Mouse (Mus musculus): ENCODE measurements around the gene Psmd8. TPM values are rescaled to one million over a fixed set of nuclear protein-coding genes. Genes with fewer than 3 reads are reported as not detected.
"Not testable (repeated sequence)": the region's sequence is repeated elsewhere in the genome, so short reads cannot be mapped to it uniquely, and the experiment has no call there.

Gene Psmd8
- polyA plus RNA-seq, 1 experiment from 2014 or later, result 280 TPM

DNA sequence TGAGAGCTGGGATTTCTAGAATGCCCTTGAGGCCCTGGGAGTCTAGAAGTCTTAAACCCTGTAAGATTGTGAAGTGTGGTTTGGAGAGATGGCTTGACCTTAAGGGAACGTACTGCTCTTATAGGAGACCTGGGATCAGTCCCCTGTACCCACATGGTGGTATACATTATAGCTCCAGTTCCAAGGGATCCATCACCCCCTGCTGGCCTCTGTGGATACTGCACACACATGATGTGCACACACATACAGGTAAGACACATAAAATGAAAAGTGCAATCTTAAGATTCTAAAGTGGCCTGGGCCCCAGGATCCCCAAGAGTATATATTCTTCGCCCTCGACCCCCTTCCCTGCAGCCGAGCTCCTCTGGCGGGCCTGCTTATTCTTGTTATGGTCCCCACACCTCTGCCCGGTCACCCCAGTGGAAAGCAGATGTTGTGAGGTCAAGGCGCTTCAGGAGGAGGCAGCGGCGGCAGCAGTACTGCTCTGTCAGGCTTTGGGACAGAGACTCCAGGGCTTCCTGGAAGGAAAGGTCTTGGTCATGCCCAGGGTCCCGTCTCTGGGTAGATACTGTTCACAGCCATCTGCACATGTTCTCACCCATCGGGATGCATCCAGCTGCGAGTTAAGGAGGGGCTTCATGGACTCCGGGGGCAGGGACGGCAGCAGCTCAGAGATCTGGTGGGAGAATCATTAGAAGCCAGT lies 26.3 kb downstream of the Psmd8 start:
- H3K27me3 ChIP-seq, result peaks cover 17% of the 10 kb centered on the region
- H3K4me3 ChIP-seq, result no peak overlapping the region
- no peak overlapping the region for H3K4me2 ChIP-seq (replicated peaks)
- no peak overlapping the region for H3K27ac ChIP-seq
- H3K4me1 ChIP-seq, result 0 out of 2 replicates have a peak, but pooled peaks cover 3% of the 10 kb centered on the region
- no peak for ATAC-seq (ENCODE audit: insufficient number of reproducible peaks, insufficient read depth, low FRiP score, low TSS enrichment)
- 94% methylated on average over 14 of the region's 14 CpGs for WGBS
- no peak overlapping the region for H3K9ac ChIP-seq
- no peaks in the 10 kb centered on the region for H3K36me3 ChIP-seq
- H3K9me3 ChIP-seq, result 0 out of 2 replicates have a peak, but pooled peaks cover 5% of the 10 kb centered on the region

- Histone ChIP-seq H3K4me1 (0 out of 2 replicates have a peak, but pooled peaks cover 3% of the 10 kb centered on the region), H3K4me3 (no peak overlapping the region), H3K9me3 (0 out of 2 replicates have a peak, but pooled peaks cover 5% of the 10 kb centered on the region), H3K27ac (no peak overlapping the region), H3K4me2 (replicated peaks) (no peak overlapping the region), H3K36me3 (no peaks in the 10 kb centered on the region), H3K27me3 (no peaks in the 10 kb centered on the region), H3K9ac (no peak overlapping the region)
- ATAC-seq (ENCODE audit: insufficient number of reproducible peaks, insufficient read depth, low FRiP score, low TSS enrichment), result no peak
- 61% methylated on average over 10 of the region's 10 CpGs for WGBS
Measured at GRCm38 (mm10) chr7:29151486-29151885, 29.0 kb downstream of the Psmd8 start.

- Histone ChIP-seq H3K27ac (no peak overlapping the region), H3K4me2 (replicated peaks) (no peak overlapping the region), H3K9ac (no peak overlapping the region), H3K4me1 (no peaks in the 10 kb centered on the region), H3K9me3 (no peaks in the 10 kb centered on the region), H3K27me3 (no peaks in the 10 kb centered on the region), H3K4me3 (no peak overlapping the region), H3K36me3 (no peaks in the 10 kb centered on the region)
- no peak for ATAC-seq (ENCODE audit: insufficient number of reproducible peaks, insufficient read depth, low FRiP score, low TSS enrichment)
- WGBS, result 88% methylated on average over 15 of the region's 15 CpGs
Measured at GRCm38 (mm10) chr7:29148771-29149170, 31.7 kb downstream of the Psmd8 start.

DNA sequence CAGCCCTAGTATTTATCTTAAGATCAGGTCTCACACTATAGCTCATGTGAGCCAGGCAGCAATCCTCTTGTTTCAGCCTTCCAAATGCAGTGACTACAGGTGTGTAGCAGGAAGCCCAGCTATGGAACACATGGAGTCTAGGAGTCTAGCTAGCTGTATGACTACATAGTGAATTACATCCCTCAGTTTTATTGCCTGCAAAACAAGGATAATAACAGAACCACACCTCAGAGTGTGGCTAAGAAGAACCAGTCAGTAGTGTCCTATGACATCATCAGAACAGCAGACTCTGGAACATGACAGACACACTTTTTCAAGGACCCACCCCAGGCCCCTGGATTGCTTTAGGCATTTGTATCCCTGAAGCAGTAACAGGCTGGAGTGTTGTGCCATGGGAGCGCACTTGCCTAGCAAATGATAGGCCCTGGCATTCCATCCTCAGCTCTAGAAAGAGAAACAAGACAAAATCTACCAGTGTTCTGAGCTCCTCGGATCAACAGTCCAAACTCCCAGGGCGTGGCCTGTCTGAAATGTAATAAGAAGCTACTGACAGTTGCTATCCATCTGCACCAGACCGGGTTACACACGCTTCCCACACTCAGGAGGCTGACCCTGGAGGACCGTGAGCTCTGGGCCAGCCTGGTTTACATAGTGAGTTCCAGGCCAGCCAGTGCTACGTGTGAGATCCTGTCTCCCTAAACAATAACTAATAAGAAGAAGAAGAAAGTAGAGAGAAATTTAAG lies 33.7 kb downstream of the Psmd8 start:
- 81% methylated on average over 7 of the region's 7 CpGs for WGBS
- no peak overlapping the region for H3K9ac ChIP-seq
- ATAC-seq (ENCODE audit: insufficient number of reproducible peaks, insufficient read depth, low FRiP score, low TSS enrichment), result no peak

GRCm38 (mm10) chr7:29144006-29144405 lies 36.5 kb downstream of the Psmd8 start:
- ATAC-seq (ENCODE audit: insufficient number of reproducible peaks, insufficient read depth, low FRiP score, low TSS enrichment), result no peak
- Histone ChIP-seq H3K9me3 (no peaks in the 10 kb centered on the region), H3K36me3 (no peaks in the 10 kb centered on the region), H3K27ac (no peak overlapping the region), H3K4me2 (replicated peaks) (no peak overlapping the region), H3K27me3 (no peaks in the 10 kb centered on the region), H3K9ac (no peak overlapping the region), H3K4me1 (no peaks in the 10 kb centered on the region), H3K4me3 (no peak overlapping the region)
- 94% methylated on average over 4 of the region's 4 CpGs for WGBS

More for the DNA sequence above, 33.7 kb downstream of the Psmd8 start:
- no peaks in the 10 kb centered on the region for H3K9me3 ChIP-seq
- H3K27me3 ChIP-seq, result no peaks in the 10 kb centered on the region
- no peaks in the 10 kb centered on the region for H3K4me1 ChIP-seq
- no peak overlapping the region for H3K4me2 ChIP-seq (replicated peaks)
- no peak overlapping the region for H3K4me3 ChIP-seq
- no peak overlapping the region for H3K27ac ChIP-seq
- H3K36me3 ChIP-seq, result no peaks in the 10 kb centered on the region

- no peak overlapping the region for H3K9ac ChIP-seq
- no peak overlapping the region for H3K27ac ChIP-seq
- WGBS, result 81% methylated on average over 8 of the region's 8 CpGs
- H3K9me3 ChIP-seq, result no peaks in the 10 kb centered on the region
- H3K4me3 ChIP-seq, result no peak overlapping the region
- no peak for ATAC-seq (ENCODE audit: insufficient number of reproducible peaks, insufficient read depth, low FRiP score, low TSS enrichment)
- no peaks in the 10 kb centered on the region for H3K4me1 ChIP-seq
- no peaks in the 10 kb centered on the region; the same call in 1 of the 2 replicates for H3K27me3 ChIP-seq
- H3K36me3 ChIP-seq, result no peaks in the 10 kb centered on the region
- no peak overlapping the region for H3K4me2 ChIP-seq (replicated peaks)
Measured at GRCm38 (mm10) chr7:29141416-29141815, 39.1 kb downstream of the Psmd8 start.

DNA sequence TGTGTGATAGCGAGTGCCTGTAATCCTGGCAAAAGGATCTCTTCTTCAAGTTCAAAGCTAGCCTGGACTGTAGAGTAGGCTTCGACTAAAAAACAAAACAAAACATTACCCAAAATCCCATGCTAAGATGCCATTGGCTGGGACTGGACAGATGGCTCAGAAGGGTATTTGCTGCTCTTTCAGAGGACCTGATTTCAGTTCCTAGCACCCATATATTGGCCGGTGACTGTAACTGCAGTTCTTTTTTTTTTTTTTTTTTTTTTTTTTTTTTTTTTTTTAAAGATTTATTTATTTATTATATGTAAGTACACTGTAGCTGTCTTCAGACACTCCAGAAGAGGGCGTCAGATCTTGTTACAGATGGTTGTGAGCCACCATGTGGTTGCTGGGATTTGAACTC lies 41.3 kb downstream of the Psmd8 start:
- not testable (repeated sequence) for H3K4me1 ChIP-seq; H3K27me3 ChIP-seq; H3K9ac ChIP-seq; ATAC-seq (ENCODE audit: insufficient number of reproducible peaks, insufficient read depth, low FRiP score, low TSS enrichment); H3K9me3 ChIP-seq; H3K4me2 ChIP-seq (replicated peaks); H3K36me3 ChIP-seq; H3K4me3 ChIP-seq; H3K27ac ChIP-seq
- 92% methylated on average over 3 of the region's 4 CpGs for WGBS

DNA sequence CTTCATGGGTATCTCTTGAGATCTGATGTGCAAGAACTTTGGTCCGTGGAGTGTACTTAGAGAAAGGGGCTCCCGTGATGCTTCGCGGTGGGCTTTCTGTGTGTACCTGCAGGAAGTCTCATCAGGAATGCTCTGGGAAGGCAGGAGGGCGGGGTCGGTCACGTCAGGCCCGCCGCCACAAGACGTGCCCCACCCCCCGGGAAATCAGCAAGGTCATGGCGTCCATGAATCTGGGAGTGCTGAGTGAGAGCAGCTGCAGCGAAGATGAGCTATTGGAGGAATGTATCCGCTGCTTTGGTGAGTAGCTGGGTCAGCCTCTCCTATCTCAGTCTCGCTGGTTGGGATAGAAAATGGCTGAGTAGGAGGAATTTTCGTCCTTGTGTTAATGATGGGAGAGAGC lies 43.1 kb downstream of the Psmd8 start:
- Histone ChIP-seq H3K27ac (no peak overlapping the region), H3K9ac (no peak overlapping the region), H3K4me2 (replicated peaks) (no peak overlapping the region), H3K4me3 (no peak overlapping the region), H3K36me3 (no peaks in the 10 kb centered on the region), H3K27me3 (no peaks in the 10 kb centered on the region; the same call in 1 of the 2 replicates), H3K9me3 (no peaks in the 10 kb centered on the region), H3K4me1 (peaks cover 8% of the 10 kb centered on the region; the same call in 1 of the 2 replicates)
- 41% methylated on average over 16 of the region's 16 CpGs for WGBS
- no peak for ATAC-seq (ENCODE audit: insufficient number of reproducible peaks, insufficient read depth, low FRiP score, low TSS enrichment)

- Histone ChIP-seq H3K36me3 (no peaks in the 10 kb centered on the region), H3K27ac (no peak within 1 kb of the TSS), H3K27me3 (no peaks in the 10 kb centered on the region; the same call in 1 of the 2 replicates), H3K4me3 (peak within 1 kb of the TSS; percentile 34), H3K9me3 (no peaks in the 10 kb centered on the region), H3K4me2 (replicated peaks) (peak within 1 kb of the TSS; percentile 74), H3K4me1 (peaks cover 8% of the 10 kb centered on the region; the same call in 1 of the 2 replicates), H3K9ac (peak within 1 kb of the TSS; percentile 56)
- WGBS, result 2% methylated on average over 14 of the region's 20 CpGs
- peak; percentile 67 for ATAC-seq (ENCODE audit: insufficient number of reproducible peaks, insufficient read depth, low FRiP score, low TSS enrichment)
Measured at GRCm38 (mm10) chr7:29134693-29135386, 45.7 kb downstream of the Psmd8 start, which contains the start of gene Rasgrp4. Gene Rasgrp4, plus strand, starts transcription at chr7:29134851.

DNA sequence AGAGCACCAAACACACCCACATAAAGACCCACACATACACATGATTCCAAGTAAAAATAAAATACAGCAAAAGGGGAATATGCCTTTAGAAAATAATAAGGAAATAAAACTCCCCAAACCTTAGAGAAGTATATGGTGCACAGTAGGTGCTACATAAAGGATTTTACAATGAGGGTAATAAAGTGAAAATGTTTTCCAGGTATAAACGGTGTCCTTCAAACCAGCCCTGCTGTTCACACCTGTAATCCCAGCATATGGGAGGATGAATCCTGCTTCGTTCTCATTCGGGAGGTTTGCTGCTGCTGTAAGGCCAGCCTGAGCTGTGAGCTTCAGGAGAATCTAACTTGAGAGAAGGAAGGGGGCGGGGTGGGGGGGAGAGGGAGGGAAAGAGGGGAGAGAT lies 46.3 kb downstream of the Psmd8 start:
- H3K4me1 ChIP-seq, result peaks cover 8% of the 10 kb centered on the region; the same call in 1 of the 2 replicates
- peak overlapping the region; percentile 56 for H3K9ac ChIP-seq
- H3K4me3 ChIP-seq, result peak overlapping the region; percentile 34
- 6% methylated on average over 3 of the region's 4 CpGs for WGBS
- no peaks in the 10 kb centered on the region for H3K36me3 ChIP-seq
- H3K27me3 ChIP-seq, result no peaks in the 10 kb centered on the region; the same call in 1 of the 2 replicates
- H3K9me3 ChIP-seq, result no peaks in the 10 kb centered on the region
- peak overlapping the region; percentile 74 for H3K4me2 ChIP-seq (replicated peaks)
- H3K27ac ChIP-seq, result no peak overlapping the region
- no peak for ATAC-seq (ENCODE audit: insufficient number of reproducible peaks, insufficient read depth, low FRiP score, low TSS enrichment)

DNA sequence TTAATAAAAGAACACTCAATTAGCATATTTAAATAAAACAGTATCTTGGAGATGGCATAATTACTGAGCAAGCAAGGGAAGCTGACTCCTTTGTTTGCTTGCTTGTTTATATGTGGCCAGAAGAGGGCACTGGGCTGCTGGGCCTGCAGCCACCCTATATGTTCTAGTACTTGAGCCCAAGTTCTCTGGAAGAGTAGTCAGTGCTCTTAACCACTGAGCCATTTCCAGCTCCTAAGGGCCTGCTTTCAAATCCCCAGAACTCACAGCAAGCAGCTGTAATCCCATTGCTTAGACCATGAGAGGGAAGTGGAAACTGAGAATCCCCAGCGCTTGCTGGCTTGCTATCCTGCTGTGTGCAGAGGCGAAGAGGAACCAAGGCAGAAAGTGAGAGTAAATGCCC lies 51.8 kb downstream of the Psmd8 start:
- no peak overlapping the region for H3K4me3 ChIP-seq
- peaks cover 10% of the 10 kb centered on the region; the same call in 1 of the 2 replicates for H3K4me1 ChIP-seq
- ATAC-seq (ENCODE audit: insufficient number of reproducible peaks, insufficient read depth, low FRiP score, low TSS enrichment), result no peak
- 0 out of 2 replicates have a peak, but pooled peaks cover 2% of the 10 kb centered on the region for H3K27me3 ChIP-seq
- WGBS, result 45% methylated on average over 2 of the region's 2 CpGs
- no peak overlapping the region for H3K27ac ChIP-seq
- H3K36me3 ChIP-seq, result no peaks in the 10 kb centered on the region
- no peaks in the 10 kb centered on the region for H3K9me3 ChIP-seq
- H3K4me2 ChIP-seq (replicated peaks), result no peak overlapping the region
- H3K9ac ChIP-seq, result no peak overlapping the region

All from embryonic facial prominence, embryonic 12.5 days (tissue).